Mouse (Mus musculus) CD4-positive, CD25-positive, alpha-beta regulatory T cell, adult 2 months (primary cell): Measurements from ENCODE around the gene Hist1h3a.
"Not testable (repeated sequence)": the region's sequence is repeated elsewhere in the genome, so short reads cannot be mapped to it uniquely, and the experiment has no call there.

ENCODE experiments used
- DNase-seq: peaks from one replicate; pipeline ENCODE4 v3.0.0-alpha.2; 2012; ENCODE audit warnings: low read depth, low spot score

The Hist1h3a gene

GRCm38 (mm10) chr13:23743215-23743614, 19.0 kb downstream of the Hist1h3a start:
- no peak for DNase-seq

- no peak for DNase-seq
Measured at GRCm38 (mm10) chr13:23742007-23742406, 20.2 kb downstream of the Hist1h3a start.

- no peak for DNase-seq
Measured at GRCm38 (mm10) chr13:23740910-23741309, 21.3 kb downstream of the Hist1h3a start.

GRCm38 (mm10) chr13:23740256-23740840, 21.8 kb downstream of the Hist1h3a start:
- no peak for DNase-seq

GRCm38 (mm10) chr13:23739922-23740252, 22.3 kb downstream of the Hist1h3a start:
- DNase-seq, result peak; percentile 91

- peak; percentile 93 for DNase-seq
Measured at GRCm38 (mm10) chr13:23739069-23739921, 22.9 kb downstream of the Hist1h3a start.

GRCm38 (mm10) chr13:23738677-23739068, 23.5 kb downstream of the Hist1h3a start, which contains the start of gene Hist1h1c:
TSS of gene Hist1h1c (plus strand) at chr13:23738808.
- peak; percentile 93 for DNase-seq

GRCm38 (mm10) chr13:23738041-23738440, 24.1 kb downstream of the Hist1h3a start:
- peak; percentile 35 for DNase-seq

- no peak for DNase-seq
Measured at GRCm38 (mm10) chr13:23737091-23737490, 25.1 kb downstream of the Hist1h3a start.

- peak; percentile 77 for DNase-seq
Measured at GRCm38 (mm10) chr13:23732156-23732804, 29.9 kb downstream of the Hist1h3a start.

GRCm38 (mm10) chr13:23730479-23730878, 31.7 kb downstream of the Hist1h3a start:
- no peak for DNase-seq

- DNase-seq, result no peak
Measured at GRCm38 (mm10) chr13:23729706-23730105, 32.5 kb downstream of the Hist1h3a start.

- no peak for DNase-seq
Measured at GRCm38 (mm10) chr13:23729192-23729525, 33.0 kb downstream of the Hist1h3a start.

- DNase-seq, result no peak
Measured at GRCm38 (mm10) chr13:23728472-23729191, 33.6 kb downstream of the Hist1h3a start.

GRCm38 (mm10) chr13:23725213-23725612, 37.0 kb downstream of the Hist1h3a start:
- DNase-seq, result no peak

- DNase-seq, result no peak
Measured at GRCm38 (mm10) chr13:23724239-23724638, 37.9 kb downstream of the Hist1h3a start.

- not testable (repeated sequence) for DNase-seq
Measured at GRCm38 (mm10) chr13:23717593-23718245, 44.5 kb downstream of the Hist1h3a start.

- no peak for DNase-seq
Measured at GRCm38 (mm10) chr13:23717176-23717575, 45.0 kb downstream of the Hist1h3a start.

- no peak for DNase-seq
Measured at GRCm38 (mm10) chr13:23716261-23717042, 45.7 kb downstream of the Hist1h3a start.
